Mouse (Mus musculus) neutrophil, adult 5-6 weeks (primary cell): Measurements from ENCODE around the gene Abhd14b. TPM values are rescaled to one million over a fixed set of nuclear protein-coding genes. Genes with fewer than 3 reads are reported as not detected.

ENCODE experiments used
- total RNA-seq: library from RNA; stranded (forward); fragments of 200-1000 nt; gene quantifications from 2 replicates; pipeline ENCODE4 v1.2.3, GENCODE M21; 2017

The Abhd14b gene
- total RNA-seq, 1 experiment from 2014 or later, result 3.3 TPM

Other genes with a start within 250 kb of the Abhd14b start
- 48.0 and 59.0 TPM in 2 replicates for gene Ppm1m, start 247.7 kb upstream of the Abhd14b start, total RNA-seq
- 102 and 111 TPM in 2 replicates for gene Twf2, start 244.4 kb upstream of the Abhd14b start, total RNA-seq
- 14.5 and 14.8 TPM in 2 replicates for gene Tlr9, start 224.9 kb upstream of the Abhd14b start, total RNA-seq
- 78.1 and 87.3 TPM in 2 replicates for gene Alas1, start 198.8 kb upstream of the Abhd14b start, total RNA-seq
- gene Poc1a, start 166.4 kb upstream of the Abhd14b start, total RNA-seq, result 0.98 and 1.4 TPM in 2 replicates
- gene Dusp7, start 78.8 kb upstream of the Abhd14b start, total RNA-seq, result 18.7 and 22.0 TPM in 2 replicates
- 440 and 528 TPM in 2 replicates for gene Rpl29, start 18.0 kb upstream of the Abhd14b start, total RNA-seq
- 5.2 and 5.9 TPM in 2 replicates for gene Acy1, start 9.1 kb upstream of the Abhd14b start, total RNA-seq
- gene Abhd14a, start 219 bp downstream of the Abhd14b start, total RNA-seq, result 2.2 and 3.3 TPM in 2 replicates
- gene Pcbp4, start 5.8 kb downstream of the Abhd14b start, total RNA-seq, result 1.2 and 5.2 TPM in 2 replicates
- not detected in 2 replicates for gene Gpr62, start 18.5 kb downstream of the Abhd14b start, total RNA-seq
- 18.7 and 27.8 TPM in 2 replicates for gene Rrp9, start 28.5 kb downstream of the Abhd14b start, total RNA-seq
- gene Parp3, start 29.5 kb downstream of the Abhd14b start, total RNA-seq, result 49.8 and 53.4 TPM in 2 replicates
- not detected in 2 replicates for gene Iqcf1, start 52.5 kb downstream of the Abhd14b start, total RNA-seq
- gene Iqcf5, start 67.1 kb downstream of the Abhd14b start, total RNA-seq, result not detected in 2 replicates
- not detected in 2 replicates for gene Iqcf3, start 114.2 kb downstream of the Abhd14b start, total RNA-seq
- gene Iqcf4, start 123.5 kb downstream of the Abhd14b start, total RNA-seq, result not detected in 2 replicates
- gene Iqcf6, start 179.1 kb downstream of the Abhd14b start, total RNA-seq, result not detected in 2 replicates
- not detected in 2 replicates for gene Grm2, start 208.6 kb downstream of the Abhd14b start, total RNA-seq
- gene Tex264, start 238.5 kb downstream of the Abhd14b start, total RNA-seq, result 15.2 and 24.6 TPM in 2 replicates